Mouse (Mus musculus): ENCODE data around the gene Dhx9.
"Not testable (repeated sequence)": the region's sequence is repeated elsewhere in the genome, so short reads cannot be mapped to it uniquely, and the experiment has no call there.

Dhx9 gene

DNA sequence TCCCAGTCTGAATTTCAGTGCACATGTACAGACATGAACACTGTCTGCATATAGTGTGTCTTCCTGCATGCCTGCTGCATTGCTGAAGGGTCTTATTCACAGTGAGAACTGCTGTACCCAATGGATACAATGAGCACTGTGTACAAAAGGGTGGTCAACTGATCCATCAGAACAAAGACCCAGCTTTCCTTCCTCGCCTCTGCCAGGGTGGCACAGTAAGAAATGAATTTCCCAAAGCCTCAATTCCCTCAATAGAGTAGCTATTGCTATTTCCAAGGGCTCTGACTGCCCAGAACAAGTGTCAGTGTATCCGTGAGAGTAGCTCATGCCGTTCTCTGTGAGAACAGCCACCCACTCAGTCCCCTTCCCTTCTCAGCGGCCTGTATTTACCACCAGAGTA, 69.7 kb downstream of the Dhx9 start:
- in situ Hi-C loops (cut with MboI): not testable (repeated sequence)

GRCm38 (mm10) chr1:153416271-153416832, 71.1 kb downstream of the Dhx9 start:
- in situ Hi-C loops (cut with MboI): not testable (repeated sequence)

DNA sequence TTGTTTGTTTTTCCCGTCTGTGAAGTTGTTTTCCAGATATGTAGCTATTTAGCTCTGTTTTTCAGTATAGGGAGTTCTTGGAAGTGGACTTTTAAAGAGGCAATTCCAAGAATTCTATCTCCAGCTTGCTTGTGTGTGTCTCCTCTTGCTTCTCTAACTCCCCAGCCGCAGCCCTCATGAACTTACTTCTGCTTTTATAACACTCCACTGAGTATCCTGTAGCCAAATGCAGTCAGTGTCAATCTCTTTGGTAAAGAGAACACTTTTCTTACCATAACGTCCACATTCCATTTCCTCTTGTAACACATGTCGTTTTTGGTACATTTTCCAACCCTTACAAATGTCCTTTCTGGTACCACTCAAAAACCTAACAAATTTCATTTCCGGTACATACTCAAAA, 71.7 kb downstream of the Dhx9 start:
- in situ Hi-C loops (cut with MboI): not testable (repeated sequence)

GRCm38 (mm10) chr1:153414962-153415361, 72.5 kb downstream of the Dhx9 start:
- in situ Hi-C loops (cut with MboI): no loop called here

DNA sequence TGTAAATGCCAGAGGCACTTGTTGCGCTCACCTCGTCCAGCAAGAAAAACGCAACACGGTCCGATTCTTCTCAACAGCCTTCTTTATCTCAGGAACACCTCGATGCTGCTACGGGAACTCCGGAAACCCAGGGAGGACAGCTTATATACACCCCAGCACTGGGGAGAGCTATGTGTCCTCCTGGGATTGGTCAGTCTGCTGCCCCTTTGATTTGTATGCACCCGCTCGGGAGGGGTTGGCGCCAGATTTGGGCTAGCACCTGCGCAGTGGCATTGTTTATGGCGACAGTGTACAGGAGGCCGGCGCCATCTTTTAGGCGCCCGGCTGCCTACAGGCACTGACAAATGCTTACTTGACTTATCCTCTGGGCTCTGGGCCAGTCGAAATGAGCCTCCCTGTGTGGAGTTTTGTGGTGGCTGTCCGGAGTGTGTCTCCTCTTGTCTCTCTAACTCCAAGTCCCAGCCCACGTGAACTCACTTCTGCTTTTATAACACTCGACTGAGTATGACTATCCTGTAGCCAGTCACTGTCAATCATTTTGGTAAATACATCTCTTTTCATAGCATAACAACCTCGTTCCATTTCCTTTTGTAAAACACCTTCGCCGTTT, 73.2 kb downstream of the Dhx9 start:
- in situ Hi-C loops (cut with MboI): not testable (repeated sequence)

DNA sequence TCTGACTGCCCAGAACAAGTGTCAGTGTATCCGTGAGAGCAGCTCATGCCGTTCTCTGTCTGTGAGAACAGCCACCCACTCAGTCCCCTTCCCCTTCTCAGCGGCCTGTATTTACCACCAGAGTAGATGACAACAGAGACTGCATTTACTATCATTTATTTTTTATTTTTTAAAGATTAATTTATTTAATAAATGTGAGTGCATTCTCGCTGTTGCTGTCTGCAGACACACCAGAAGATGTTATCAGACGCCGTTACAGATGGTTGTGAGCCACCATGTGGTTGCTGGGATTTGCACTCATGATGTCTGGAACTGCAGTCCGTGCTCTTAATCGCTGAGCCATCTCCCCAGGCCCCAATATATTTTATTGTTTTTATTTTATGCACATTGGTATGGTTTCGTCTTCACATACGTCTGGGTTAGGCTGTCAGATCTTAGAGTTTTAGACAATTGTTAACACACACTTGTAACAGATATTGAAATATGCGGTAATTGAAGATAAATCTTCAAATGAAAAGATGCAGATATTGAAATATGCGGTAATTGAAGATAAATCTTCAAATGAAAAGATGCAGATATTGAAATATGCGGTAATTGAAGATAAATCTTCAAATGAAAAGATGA, 74.0 kb downstream of the Dhx9 start:
- in situ Hi-C loops (cut with MboI): not testable (repeated sequence)

DNA sequence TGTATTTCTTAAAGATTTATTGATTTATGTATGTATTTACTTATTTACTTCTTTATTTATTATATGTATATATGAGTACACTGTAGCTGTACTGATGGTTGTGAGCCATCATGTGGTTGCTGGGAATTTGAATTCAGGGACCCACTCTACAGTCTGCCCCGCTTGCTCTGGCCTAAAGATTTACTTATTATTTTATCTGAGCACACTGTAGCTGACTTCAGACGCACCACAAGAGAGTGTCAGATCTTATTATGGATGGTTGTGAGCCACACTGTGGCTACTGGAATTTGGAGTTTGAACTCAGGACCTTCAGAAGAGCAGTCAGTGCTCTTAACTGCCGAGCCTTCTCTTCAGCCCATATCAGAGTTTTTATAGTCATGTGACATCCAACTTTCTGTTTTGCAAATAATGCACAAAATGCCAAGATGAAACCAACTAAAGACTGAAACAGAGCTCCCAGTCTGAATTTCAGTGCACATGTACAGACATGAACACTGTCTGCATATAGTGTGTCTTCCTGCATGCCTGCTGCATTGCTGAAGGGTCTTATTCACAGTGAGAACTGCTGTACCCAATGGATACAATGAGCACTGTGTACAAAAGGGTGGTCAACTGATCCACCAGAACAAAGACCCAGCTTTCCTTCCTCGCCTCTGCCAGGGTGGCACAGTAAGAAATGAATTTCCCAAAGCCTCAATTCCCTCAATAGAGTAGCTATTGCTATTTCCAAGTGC, 74.6 kb downstream of the Dhx9 start:
- in situ Hi-C loops (cut with MboI): not testable (repeated sequence)

DNA sequence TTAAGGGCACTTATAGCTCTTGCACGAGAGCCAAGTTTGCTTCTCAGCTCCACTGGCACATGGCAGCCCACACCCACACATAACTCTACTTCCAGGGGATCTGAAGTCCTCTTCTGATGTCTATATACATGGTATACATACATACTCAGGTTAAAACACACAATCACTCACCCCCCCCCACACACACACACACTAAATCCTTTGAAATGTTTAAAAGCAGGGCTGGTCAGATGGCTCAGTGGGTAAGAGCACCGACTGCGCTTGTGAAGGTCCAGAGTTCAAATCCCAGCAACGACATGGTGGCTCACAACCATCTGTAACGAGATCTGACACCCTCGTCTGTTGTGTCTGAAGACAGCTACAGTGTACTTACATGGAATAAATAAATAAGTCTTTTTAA, 75.7 kb downstream of the Dhx9 start:
- in situ Hi-C loops (cut with MboI): no loop called here

- in situ Hi-C loops (cut with MboI): not testable (repeated sequence)
Observed at GRCm38 (mm10) chr1:153410915-153411314, 76.5 kb downstream of the Dhx9 start.

DNA sequence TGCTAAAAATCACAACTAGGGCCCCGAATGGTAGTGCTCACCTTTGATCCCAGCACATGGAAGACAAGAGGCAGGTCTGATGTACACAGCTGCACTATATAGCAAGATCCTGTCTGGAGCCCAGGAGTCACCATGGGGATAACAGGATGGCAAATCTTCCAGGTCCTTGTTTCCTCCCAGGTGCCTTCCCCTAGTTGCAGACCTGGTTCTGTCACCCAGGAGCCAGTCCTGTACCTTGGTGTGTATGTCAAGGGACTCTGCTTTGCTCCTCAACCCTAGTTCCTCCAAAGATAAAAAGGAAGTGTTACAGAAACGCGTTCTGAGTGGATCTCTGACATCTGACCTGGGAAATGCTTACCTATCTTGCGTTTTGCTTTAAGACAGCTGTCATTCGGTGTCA, 79.2 kb downstream of the Dhx9 start:
- in situ Hi-C loops (cut with MboI): not testable (repeated sequence)

- in situ Hi-C loops (cut with MboI): not testable (repeated sequence)
Observed at GRCm38 (mm10) chr1:153407641-153408040, 79.8 kb downstream of the Dhx9 start.

Measured in mature B cell (primary cell).